10 mouse cellular contexts compared by ENCODE assay signal in the genomic region with DNA sequence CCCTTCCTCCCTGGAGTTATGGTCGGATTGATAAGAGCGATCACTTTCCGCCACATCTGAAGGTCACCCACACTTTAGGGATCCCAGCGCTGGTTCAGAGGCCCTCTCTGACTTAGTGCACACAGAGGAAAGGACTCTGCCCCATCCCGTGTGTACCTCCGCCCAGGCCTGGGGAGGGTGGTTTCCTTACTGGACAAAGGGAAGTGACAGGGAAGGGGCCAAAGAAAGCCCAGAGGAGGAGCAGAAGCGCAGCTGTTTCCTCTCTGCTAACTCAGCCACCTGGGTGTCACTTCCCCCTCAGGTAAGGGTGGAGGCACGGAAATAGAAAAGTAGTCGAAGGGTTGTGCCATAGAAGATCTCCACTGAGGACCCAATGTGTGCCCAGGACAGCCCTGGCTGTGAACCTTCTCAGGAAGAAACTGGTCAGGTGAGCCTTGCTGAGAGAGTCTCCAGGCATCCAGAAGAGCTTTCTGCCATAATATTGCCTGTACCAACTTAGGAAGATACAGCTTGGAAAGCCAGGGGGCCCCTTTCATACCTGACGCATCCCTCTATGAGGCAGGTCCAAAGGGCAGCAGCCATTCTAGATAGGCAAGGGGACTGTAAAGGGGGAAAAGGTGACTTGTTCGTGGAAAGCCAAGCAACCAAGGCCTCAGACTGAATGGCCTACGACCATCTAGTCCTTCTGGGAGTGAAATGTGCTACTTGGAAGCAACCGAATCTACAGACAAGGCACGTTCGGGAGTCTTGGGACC. TPM values are rescaled to one million over a fixed set of nuclear protein-coding genes. Genes with fewer than 3 reads are reported as not detected.
A peak's percentile ranks its signal among the peaks of the same experiment; 100 is the strongest.
DNase-seq lines count a peak whose midpoint lies in the region; ATAC-seq and TF ChIP-seq lines count a peak whose summit lies in the region.
"Had no signal": no experiment of that assay in that cellular context is flagged by ENCODE, and none has a peak within 500 bp of the region (broad histone marks: within the 10 kb centered on the region; RNA-seq: fewer than 3 reads in every experiment).

No protein-coding gene starts in this region.

- H3K9ac ChIP-seq in heart, postnatal 0 days (replicated peaks; ENCODE audit: low read depth, low read length), result 0 out of 2 replicates have a peak overlapping the region, but pooled peaks have one; percentile 38
- no peak overlapping the region for H3K9ac ChIP-seq in liver, embryonic 16.5 days (ENCODE audit: low read depth, low read length)
- H3K9ac ChIP-seq: midbrain, embryonic 12.5 days had no signal

- peak overlapping the region; percentile 0; the same call in 1 of the 2 replicates for H3K4me2 ChIP-seq in heart, postnatal 0 days (ENCODE audit: low read depth, low read length)
- no peak overlapping the region for H3K4me2 ChIP-seq in liver, embryonic 16.5 days (ENCODE audit: low read depth, low read length)
- H3K4me2 ChIP-seq: embryonic facial prominence, embryonic 13.5 days; midbrain, embryonic 12.5 days had no signal

- no peaks in the 10 kb centered on the region for H3K9me3 ChIP-seq in heart, postnatal 0 days (replicated peaks; ENCODE audit: control insufficient read depth, low read length)
- no peaks in the 10 kb centered on the region for H3K9me3 ChIP-seq in liver, embryonic 16.5 days (replicated peaks; ENCODE audit: control insufficient read depth, low read length)
- H3K9me3 ChIP-seq: embryonic facial prominence, embryonic 13.5 days; midbrain, embryonic 12.5 days had no signal

- H3K27ac ChIP-seq in heart, postnatal 0 days (ENCODE audit: low read depth), result peak overlapping the region; percentile 95
- 0 out of 2 replicates have a peak overlapping the region, but pooled peaks have one; percentile 16 for H3K27ac ChIP-seq in liver, embryonic 16.5 days (ENCODE audit: low read length)
- H3K27ac ChIP-seq: midbrain, embryonic 12.5 days had no signal

- H3K36me3 ChIP-seq in heart, postnatal 0 days (replicated peaks; ENCODE audit: control insufficient read depth, insufficient read depth, low read length), result no peaks in the 10 kb centered on the region
- no peaks in the 10 kb centered on the region for H3K36me3 ChIP-seq in liver, embryonic 16.5 days (ENCODE audit: control insufficient read depth, insufficient read depth)
- H3K36me3 ChIP-seq: embryonic facial prominence, embryonic 13.5 days; midbrain, embryonic 12.5 days had no signal

- no peak overlapping the region for H3K4me3 ChIP-seq in heart, postnatal 0 days (ENCODE audit: low read depth, low read length)
- H3K4me3 ChIP-seq in liver, embryonic 16.5 days (ENCODE audit: low read depth, low read length), result no peak overlapping the region
- H3K4me3 ChIP-seq: embryonic facial prominence, embryonic 13.5 days; midbrain, embryonic 12.5 days had no signal

- H3K27me3 ChIP-seq in heart, postnatal 0 days (ENCODE audit: control insufficient read depth, insufficient read depth, low read length), result no peaks in the 10 kb centered on the region
- H3K27me3 ChIP-seq in liver, embryonic 16.5 days (ENCODE audit: control insufficient read depth, insufficient read depth, low read depth, low read length), result no peaks in the 10 kb centered on the region
- H3K27me3 ChIP-seq: embryonic facial prominence, embryonic 13.5 days had no signal

- 58% methylated on average over 15 of the region's 15 CpGs for WGBS in heart, postnatal 0 days
- WGBS in liver, embryonic 16.5 days (ENCODE audit: insufficient replicate concordance), result 35% methylated on average over 15 of the region's 15 CpGs

- TF ChIP-seq EP300 in heart, postnatal 0 days (IDR thresholded peaks at IDR 0.05; ENCODE audit: low read depth), result peak; percentile 66; the same call in 1 of the 2 replicates

- ATAC-seq in heart, postnatal 0 days (ENCODE audit: insufficient read depth, low read depth), result no peak
- peak; percentile 42; the same call in 1 of the 2 replicates for ATAC-seq in liver, embryonic 16.5 days (ENCODE audit: low read depth)
- no peak for ATAC-seq in erythroblast, adult 5-6 weeks (replicated peaks; ENCODE audit: low FRiP score, poor library complexity, severe bottlenecking)

- DNase-seq in 416B (ENCODE audit: low read depth), result peak; percentile 56
- DNase-seq in A20 (ENCODE audit: low read depth, low spot score), result peak; percentile 75
- no peak for DNase-seq in heart, postnatal 0 days (ENCODE audit: low spot score)
- DNase-seq in adipocyte (ENCODE audit: low spot score), result no peak
- DNase-seq in adrenal gland, postnatal 4 days (ENCODE audit: low spot score in 2 of 2), result no peak
- DNase-seq: layer of hippocampus, postnatal 36 days had no signal

- peaks cover 87% of the 10 kb centered on the region for H3K4me1 ChIP-seq in heart, postnatal 0 days (ENCODE audit: control insufficient read depth, insufficient read depth)
- peaks cover 45% of the 10 kb centered on the region for H3K4me1 ChIP-seq in liver, embryonic 16.5 days (ENCODE audit: control insufficient read depth, low read depth, low read length)

- TF ChIP-seq CTCF in heart, postnatal 0 days (IDR thresholded peaks at IDR 0.05; ENCODE audit: low read depth), result no peak

RNA-seq across cellular contexts. Expression of gene Sh3pxd2a, which starts 9.0 kb away (rescaled TPM):
- 45.0 and 47.2 TPM in 2 replicates for total RNA-seq in heart, postnatal 0 days (2014; rRNA removed; ENCODE audit: low replicate concordance)
- polyA plus RNA-seq in heart, postnatal 0 days (2015; fragmentation: Nextera tagmentation; extraction: Ambion mirVana), result 2.9 and 3.4 TPM in 2 replicates
- polyA plus RNA-seq in liver, embryonic 16.5 days (2015; fragmentation: Nextera tagmentation; extraction: Ambion mirVana), result 0.64 and 0.65 TPM in 2 replicates
- total RNA-seq in erythroblast, adult 5-6 weeks (2015; ENCODE audit: low replicate concordance), result 0.19 and 1.5 TPM in 2 replicates
- 1.1 and 1.4 TPM in 2 replicates for total RNA-seq in erythroblast, adult 5-6 weeks (2017; ENCODE audit: low replicate concordance)
- total RNA-seq in adrenal gland, postnatal 4 days (2021), result 10 to 100 TPM; 81.7 to 88.7 TPM

Comparison
In these comparisons a context has a peak if more than half of its experiments do, and no peak if none do; other contexts are left out.
1. DNase-seq: peak in 416B (single experiment) and A20 (single experiment); none in heart, postnatal 0 days (single experiment), adipocyte (single experiment) and adrenal gland, postnatal 4 days (0 of 2).
2. RNA of gene Sh3pxd2a, which starts 9.0 kb away (total RNA-seq): 81.7 to 88.7 TPM in adrenal gland, postnatal 4 days and 45.0 to 47.2 TPM in heart, postnatal 0 days; 0.19 to 1.5 TPM in erythroblast, adult 5-6 weeks; every median in the first group is over 10 times any median in the second.